Mouse (Mus musculus) myocyte (in vitro differentiated cells): ENCODE measurements around the gene H2-Q7.
"Not testable (repeated sequence)": the region's sequence is repeated elsewhere in the genome, so short reads cannot be mapped to it uniquely, and the experiment has no call there.

Experiments used
- MYOD1 ChIP-seq, 3 experiments: IDR thresholded peaks; one replicate each; pipeline ENCODE4 v1.6.1; 2011; ENCODE audit warnings: control low read depth in 2 of 3, low read depth in 2 of 3, mild to moderate bottlenecking in 2 of 3, moderate library complexity in 1 of 3; ENCODE audit not compliant: insufficient read length in 2 of 3, control insufficient read depth in 1 of 3
- MYOG ChIP-seq, 3 experiments: IDR thresholded peaks; one replicate each; pipeline ENCODE4 v1.6.1; 2011; ENCODE audit warnings: control low read depth in 2 of 3, low read depth in 2 of 3, mild to moderate bottlenecking in 2 of 3; ENCODE audit not compliant: insufficient read length in 2 of 3, control insufficient read depth in 1 of 3, insufficient read depth in 1 of 3
- POLR2A ChIP-seq: IDR thresholded peaks from one replicate; pipeline ENCODE4 v1.6.1; 2011; ENCODE audit warnings: low read depth, mild to moderate bottlenecking, control low read depth, moderate library complexity; ENCODE audit not compliant: insufficient read length
- REST ChIP-seq: IDR thresholded peaks from one replicate; pipeline ENCODE4 v1.6.1; 2011; ENCODE audit warnings: mild to moderate bottlenecking, control low read depth, moderate library complexity; ENCODE audit not compliant: insufficient read depth, insufficient read length
- TCF12 ChIP-seq: IDR thresholded peaks from one replicate; pipeline ENCODE4 v1.6.1; 2011; ENCODE audit warnings: mild to moderate bottlenecking, control low read depth; ENCODE audit not compliant: poor library complexity, insufficient read depth, severe bottlenecking
- USF1 ChIP-seq: IDR thresholded peaks from one replicate; pipeline ENCODE4 v1.6.1; 2011; ENCODE audit warnings: low read depth, mild to moderate bottlenecking, control low read depth, moderate library complexity

DNA sequence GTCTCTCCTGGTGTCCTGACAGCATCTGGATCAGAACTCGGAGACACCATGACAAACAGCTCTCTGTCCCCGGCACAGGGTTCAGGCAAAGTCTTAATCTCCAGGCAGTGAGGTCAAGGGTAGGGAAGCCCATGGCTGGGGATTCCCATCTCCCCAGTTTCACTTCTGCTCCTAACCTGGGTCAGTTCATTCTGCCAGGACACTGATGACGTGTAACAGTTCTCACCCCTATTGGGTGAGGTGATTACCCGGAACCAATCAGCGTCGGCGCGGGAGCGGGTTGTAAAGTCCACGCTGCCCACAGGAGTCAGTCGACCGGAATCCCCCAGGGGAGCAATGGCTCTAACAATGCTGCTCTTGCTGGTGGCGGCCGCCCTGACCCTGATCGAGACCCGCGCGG lies at the start of gene H2-Q7:
- not testable (repeated sequence) for TF ChIP-seq REST; POLR2A; MYOG (IDR thresholded peaks at IDR 0.05; ENCODE audit: control insufficient read depth in 1 of 3, insufficient read depth in 1 of 3, insufficient read length in 2 of 3, low read depth in 2 of 3); USF1; MYOD1 (IDR thresholded peaks at IDR 0.05; ENCODE audit: control insufficient read depth in 1 of 3, insufficient read length in 2 of 3, low read depth in 2 of 3); TCF12
